Mouse (Mus musculus) liver, embryonic 16.5 days (tissue): ENCODE data around the gene Ppp1r3c. TPM values are rescaled to one million over a fixed set of nuclear protein-coding genes. Genes with fewer than 3 reads are reported as not detected.

Experiments used
- ATAC-seq: fragments of 200-750 bp; cut with Nextera tagmentation; 2 replicates; pipeline ENCODE4 v1.8.0; 2017; ENCODE audit warnings: low read depth, mild to moderate bottlenecking, moderate number of reproducible peaks, moderate library complexity
- H3K27ac ChIP-seq: fragments of 300-500 bp; sonication (generic); 2 replicates; pipeline ENCODE4 v1.5.1; 2014; ENCODE audit warnings: mild to moderate bottlenecking, low read length
- H3K27me3 ChIP-seq: fragments of 300-500 bp; sonication (generic); 2 replicates; pipeline ENCODE4 v1.6.1; 2014; ENCODE audit warnings: low read depth, low read length, mixed read lengths; ENCODE audit not compliant: control insufficient read depth, insufficient read depth
- H3K36me3 ChIP-seq: fragments of 300-500 bp; sonication (generic); 2 replicates; pipeline ENCODE4 v1.6.1; 2014; ENCODE audit warnings: mild to moderate bottlenecking; ENCODE audit not compliant: control insufficient read depth, insufficient read depth
- H3K4me1 ChIP-seq: fragments of 300-500 bp; sonication (generic); 2 replicates; pipeline ENCODE4 v1.6.1; 2014; ENCODE audit warnings: low read depth, low read length, mixed read lengths; ENCODE audit not compliant: control insufficient read depth
- H3K4me2 ChIP-seq: fragments of 300-500 bp; sonication (generic); 2 replicates; pipeline ENCODE4 v1.6.1; 2014; ENCODE audit warnings: low read depth, low read length, mixed read lengths
- H3K4me3 ChIP-seq: fragments of 300-500 bp; sonication (generic); 2 replicates; pipeline ENCODE4 v1.5.1; 2014; ENCODE audit warnings: low read depth, mild to moderate bottlenecking, low read length
- H3K9ac ChIP-seq: fragments of 300-500 bp; sonication (generic); 2 replicates; pipeline ENCODE4 v1.6.1; 2014; ENCODE audit warnings: low read depth, low read length
- H3K9me3 ChIP-seq: fragments of 300-500 bp; sonication (generic); replicated peaks from 2 replicates; pipeline ENCODE4 v1.6.1; 2016; ENCODE audit warnings: low read length; ENCODE audit not compliant: control insufficient read depth
- WGBS: fragments of 180-500 bp; shearing (Covaris S2); extraction: QIAGEN DNeasy Blood & Tissue Kit; methylation state at CpG from one replicate; pipeline ENCODE4 v1.1.7; 2014; ENCODE audit not compliant: insufficient replicate concordance; 5-methylcytosine and 5-hydroxymethylcytosine counted together
- polyA plus RNA-seq: library from polyadenylated mRNA; unstranded; fragments of >200 nt; fragmentation: Nextera tagmentation; extraction: Ambion mirVana; gene quantifications from 2 replicates; pipeline ENCODE4 v1.2.1, GENCODE M21; 2015

The Ppp1r3c gene
- polyA plus RNA-seq, 1 experiment from 2014 or later: 9.1 TPM

- H3K9me3 ChIP-seq: no peaks in the 10 kb centered on the region
- H3K4me1 ChIP-seq: no peaks in the 10 kb centered on the region; the same call in 1 of the 2 replicates
- no peak overlapping the region for H3K27ac ChIP-seq
- ATAC-seq: no peak
- no peaks in the 10 kb centered on the region for H3K27me3 ChIP-seq
- no peaks in the 10 kb centered on the region for H3K36me3 ChIP-seq
- no peak overlapping the region for H3K4me2 ChIP-seq
- no peak overlapping the region for H3K4me3 ChIP-seq
- WGBS: 52% methylated on average over 17 of the region's 17 CpGs
- no peak overlapping the region for H3K9ac ChIP-seq
Observed at GRCm38 (mm10) chr19:36705286-36706146, 30.9 kb downstream of the Ppp1r3c start.

DNA sequence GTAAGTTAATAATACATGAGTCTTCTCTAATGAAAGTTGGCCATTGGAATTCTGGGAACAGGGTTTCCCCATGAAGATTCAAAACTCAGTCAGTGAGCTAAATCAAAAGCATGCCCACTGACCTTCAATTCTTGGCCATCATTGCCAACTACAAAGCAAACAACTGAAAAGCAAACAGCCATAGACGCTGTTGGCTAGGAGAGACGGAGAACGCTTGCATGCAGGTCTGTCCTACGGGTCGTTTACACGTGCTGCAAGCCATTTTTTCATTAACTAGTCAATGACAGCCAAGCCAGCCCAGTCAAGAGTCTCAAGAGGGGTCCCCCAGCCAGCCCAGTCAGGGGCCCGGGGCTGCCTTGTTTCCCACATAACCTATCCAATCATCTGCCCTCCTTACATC lies 31.7 kb downstream of the Ppp1r3c start:
- no peaks in the 10 kb centered on the region for H3K36me3 ChIP-seq
- no peaks in the 10 kb centered on the region for H3K9me3 ChIP-seq
- no peak overlapping the region for H3K27ac ChIP-seq
- WGBS: 49% methylated on average over 7 of the region's 7 CpGs
- no peak overlapping the region for H3K4me3 ChIP-seq
- H3K27me3 ChIP-seq: no peaks in the 10 kb centered on the region
- no peak overlapping the region for H3K4me2 ChIP-seq
- H3K9ac ChIP-seq: no peak overlapping the region
- ATAC-seq: no peak
- H3K4me1 ChIP-seq: no peaks in the 10 kb centered on the region; the same call in 1 of the 2 replicates

- no peak overlapping the region for H3K9ac ChIP-seq
- ATAC-seq: no peak
- no peak overlapping the region for H3K4me3 ChIP-seq
- no peaks in the 10 kb centered on the region for H3K36me3 ChIP-seq
- H3K27me3 ChIP-seq: no peaks in the 10 kb centered on the region
- H3K4me2 ChIP-seq: no peak overlapping the region
- no peak overlapping the region for H3K27ac ChIP-seq
- WGBS: 33% methylated on average over 9 of the region's 9 CpGs
- H3K4me1 ChIP-seq: no peaks in the 10 kb centered on the region; the same call in 1 of the 2 replicates
- H3K9me3 ChIP-seq: no peaks in the 10 kb centered on the region
Observed at GRCm38 (mm10) chr19:36701809-36702622, 34.4 kb downstream of the Ppp1r3c start.

GRCm38 (mm10) chr19:36701366-36701765 lies 35.1 kb downstream of the Ppp1r3c start:
- H3K27ac ChIP-seq: no peak overlapping the region

DNA sequence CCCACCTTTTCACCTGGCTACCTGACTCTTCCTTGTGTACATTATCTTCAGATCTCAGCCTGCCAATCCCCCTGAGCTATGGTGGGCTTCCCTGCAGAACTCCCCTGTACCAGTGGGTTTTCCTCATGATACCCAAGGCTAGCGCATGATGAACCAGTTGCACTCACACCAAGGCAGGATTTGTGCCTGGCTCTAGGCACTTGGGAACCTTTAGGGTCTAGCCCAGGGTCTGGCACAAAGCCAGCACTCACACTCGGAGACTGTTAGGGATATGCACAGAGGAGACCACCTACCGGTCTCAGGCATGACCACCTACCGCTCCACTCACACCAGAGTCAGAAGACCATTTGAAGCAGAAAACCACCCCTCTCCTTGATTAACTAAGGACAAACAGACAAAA lies 35.5 kb downstream of the Ppp1r3c start:
- Histone ChIP-seq H3K9ac (no peak overlapping the region), H3K27me3 (no peaks in the 10 kb centered on the region), H3K4me1 (no peaks in the 10 kb centered on the region; the same call in 1 of the 2 replicates), H3K9me3 (no peaks in the 10 kb centered on the region), H3K4me2 (no peak overlapping the region), H3K36me3 (no peaks in the 10 kb centered on the region), H3K27ac (no peak overlapping the region), H3K4me3 (no peak overlapping the region)
- 67% methylated on average over 4 of the region's 4 CpGs for WGBS
- no peak for ATAC-seq

More at GRCm38 (mm10) chr19:36701366-36701765, 35.1 kb downstream of the Ppp1r3c start:
- Histone ChIP-seq H3K4me3 (no peak overlapping the region), H3K9me3 (no peaks in the 10 kb centered on the region), H3K9ac (no peak overlapping the region), H3K36me3 (no peaks in the 10 kb centered on the region), H3K27me3 (no peaks in the 10 kb centered on the region), H3K4me1 (no peaks in the 10 kb centered on the region; the same call in 1 of the 2 replicates), H3K4me2 (no peak overlapping the region)
- 53% methylated on average over 3 of the region's 3 CpGs for WGBS
- ATAC-seq: no peak

DNA sequence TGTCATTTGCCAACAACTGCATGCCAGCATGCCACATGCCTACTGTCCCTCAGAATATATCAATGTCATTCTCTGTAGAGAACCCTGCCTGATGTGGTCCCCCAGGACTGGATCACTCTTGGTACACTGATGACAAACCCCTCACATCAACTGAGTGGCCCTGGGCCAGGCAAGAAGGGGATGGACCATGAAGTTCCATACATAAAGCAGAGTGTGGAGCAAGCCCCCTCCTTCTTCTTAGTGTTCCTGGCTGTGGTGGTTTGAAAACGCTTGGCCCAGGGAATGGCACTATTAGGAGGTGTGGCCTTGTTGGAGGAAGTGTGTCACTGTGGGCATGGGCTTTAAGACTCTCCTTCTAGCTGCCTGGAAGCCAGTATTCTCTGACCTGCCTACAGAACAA lies 37.3 kb downstream of the Ppp1r3c start:
- Histone ChIP-seq H3K36me3 (no peaks in the 10 kb centered on the region), H3K4me1 (no peaks in the 10 kb centered on the region), H3K9me3 (no peaks in the 10 kb centered on the region), H3K27me3 (no peaks in the 10 kb centered on the region), H3K9ac (no peak overlapping the region), H3K4me2 (no peak overlapping the region), H3K27ac (no peak overlapping the region), H3K4me3 (no peak overlapping the region)
- 38% methylated on average over 1 of the region's 1 CpGs for WGBS
- ATAC-seq: no peak

DNA sequence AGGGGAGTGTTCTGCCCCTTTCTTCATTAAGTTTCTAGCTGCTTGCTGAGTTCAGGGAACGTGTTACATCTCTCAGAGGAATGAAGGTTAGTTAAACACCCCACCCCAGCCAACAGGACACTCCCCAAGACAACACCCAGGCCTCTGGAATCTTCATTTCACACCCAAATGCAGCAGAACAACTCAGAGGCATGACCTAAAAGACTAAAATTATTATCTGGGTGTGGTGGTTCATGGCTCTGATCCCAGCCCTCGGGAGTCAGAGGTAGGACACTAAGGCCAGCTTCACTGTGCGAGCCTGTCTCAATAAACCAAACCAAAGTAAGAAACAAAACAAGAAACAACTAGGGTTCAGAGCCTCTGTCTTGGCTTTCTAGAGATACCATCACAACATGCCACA lies 38.3 kb downstream of the Ppp1r3c start:
- no peaks in the 10 kb centered on the region for H3K36me3 ChIP-seq
- ATAC-seq: no peak
- WGBS: 62% methylated on average over 3 of the region's 3 CpGs

GRCm38 (mm10) chr19:36696601-36697122 lies 39.8 kb downstream of the Ppp1r3c start:
- no peaks in the 10 kb centered on the region for H3K36me3 ChIP-seq
- no peak for ATAC-seq
- no peaks in the 10 kb centered on the region for H3K9me3 ChIP-seq

More for the DNA sequence above, 38.3 kb downstream of the Ppp1r3c start:
- H3K9me3 ChIP-seq: no peaks in the 10 kb centered on the region
- no peak overlapping the region for H3K9ac ChIP-seq
- no peak overlapping the region for H3K27ac ChIP-seq
- H3K4me3 ChIP-seq: no peak overlapping the region
- H3K4me2 ChIP-seq: no peak overlapping the region
- no peaks in the 10 kb centered on the region for H3K27me3 ChIP-seq
- no peaks in the 10 kb centered on the region for H3K4me1 ChIP-seq

More at GRCm38 (mm10) chr19:36696601-36697122, 39.8 kb downstream of the Ppp1r3c start:
- Histone ChIP-seq H3K4me2 (no peak overlapping the region), H3K4me1 (no peaks in the 10 kb centered on the region), H3K27ac (no peak overlapping the region), H3K27me3 (no peaks in the 10 kb centered on the region), H3K4me3 (no peak overlapping the region), H3K9ac (no peak overlapping the region)
- 68% methylated on average over 7 of the region's 7 CpGs for WGBS
